Mouse (Mus musculus) forelimb bud, embryonic 11.5 days (tissue): Measurements from ENCODE around the gene Olfr1360.
A peak's percentile ranks its signal among the peaks of the same experiment; 100 is the strongest.

Source experiments
- DNase-seq: peaks from one replicate; pipeline ENCODE4 v3.0.0-alpha.2; 2012; ENCODE audit warnings: low read depth, low spot score

Olfr1360 gene

GRCm38 (mm10) chr13:21677305-21677704, at the start of gene Olfr1360:
TSS of gene Olfr1360 (minus strand) at chr13:21677405.
- no peak for DNase-seq

GRCm38 (mm10) chr13:21722993-21723836, 46.0 kb upstream of the Olfr1360 start:
- DNase-seq: peak; percentile 47

- peak; percentile 68 for DNase-seq
These were observed 45.2 kb upstream of the Olfr1360 start for GRCm38 (mm10) chr13:21722373-21722925.

- DNase-seq: peak; percentile 95
These were observed 44.7 kb upstream of the Olfr1360 start, which contains the start of gene Hist1h2bm for GRCm38 (mm10) chr13:21721757-21722372. TSS of gene Hist1h2bm (plus strand) at chr13:21722044.

- peak; percentile 43 for DNase-seq
These were observed 44.0 kb upstream of the Olfr1360 start for GRCm38 (mm10) chr13:21721107-21721756.

- peak; percentile 55 for DNase-seq
These were observed 41.3 kb upstream of the Olfr1360 start for GRCm38 (mm10) chr13:21718381-21719080.

GRCm38 (mm10) chr13:21717397-21718357, 40.5 kb upstream of the Olfr1360 start, which contains the start of gene Hist1h3h:
TSS of gene Hist1h3h (plus strand) at chr13:21717659.
- peak; percentile 96 for DNase-seq

GRCm38 (mm10) chr13:21716540-21717391, 39.6 kb upstream of the Olfr1360 start:
- peak; percentile 77 for DNase-seq

- DNase-seq: peak; percentile 96
These were observed 38.8 kb upstream of the Olfr1360 start, which contains the start of the genes Hist1h2bl and Hist1h2ai for GRCm38 (mm10) chr13:21715864-21716539. TSS of gene Hist1h2bl (minus strand) at chr13:21716143. TSS of gene Hist1h2ai (plus strand) at chr13:21716422.

GRCm38 (mm10) chr13:21715131-21715863, 38.1 kb upstream of the Olfr1360 start:
- peak; percentile 47 for DNase-seq

GRCm38 (mm10) chr13:21714725-21715124, 37.5 kb upstream of the Olfr1360 start:
- DNase-seq: peak; percentile 79

- no peak for DNase-seq
These were observed 34.5 kb upstream of the Olfr1360 start for GRCm38 (mm10) chr13:21711698-21712097.

- DNase-seq: peak; percentile 81
These were observed 33.8 kb upstream of the Olfr1360 start for GRCm38 (mm10) chr13:21710821-21711525.

- DNase-seq: peak; percentile 87
These were observed 33.0 kb upstream of the Olfr1360 start for GRCm38 (mm10) chr13:21710031-21710711.

- DNase-seq: no peak
These were observed 29.5 kb upstream of the Olfr1360 start for GRCm38 (mm10) chr13:21706669-21707068.

GRCm38 (mm10) chr13:21697811-21698210, 20.6 kb upstream of the Olfr1360 start, which contains the start of gene Olfr1359:
TSS of gene Olfr1359 (plus strand) at chr13:21698111.
- DNase-seq: no peak
